Mouse (Mus musculus) right cerebral cortex, postnatal 10 days (tissue): ENCODE data around the gene Rxrb.

Experiments used
- DNase-seq, 2 experiments: peaks; one replicate each; pipeline ENCODE4 v3.0.0; 2021; ENCODE audit warnings: low spot score in 2 of 2

Gene Rxrb

DNA sequence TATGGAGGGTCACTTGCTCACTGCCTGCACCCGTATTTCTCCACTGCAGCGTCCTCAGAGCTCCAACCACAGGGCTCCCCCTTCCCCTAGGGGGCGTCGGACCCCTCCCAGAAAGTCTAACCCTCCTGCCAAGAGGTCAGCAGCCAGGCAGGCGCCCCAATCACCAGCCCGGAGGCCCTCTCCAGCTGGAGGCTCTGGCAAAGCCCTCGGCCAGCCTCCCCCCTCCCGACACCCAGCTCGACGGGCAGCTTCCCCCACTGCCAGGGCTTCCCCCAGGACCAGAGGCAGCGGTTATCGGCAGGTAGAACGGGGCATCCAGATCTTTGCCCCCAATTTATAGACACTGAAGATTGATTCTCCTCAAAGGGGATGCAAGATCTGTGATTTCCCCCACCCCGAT lies 14.3 kb downstream of the Rxrb start:
- no peak for DNase-seq

- DNase-seq, result no peak
Measured at GRCm38 (mm10) chr17:34047404-34048050, 15.9 kb downstream of the Rxrb start.

DNA sequence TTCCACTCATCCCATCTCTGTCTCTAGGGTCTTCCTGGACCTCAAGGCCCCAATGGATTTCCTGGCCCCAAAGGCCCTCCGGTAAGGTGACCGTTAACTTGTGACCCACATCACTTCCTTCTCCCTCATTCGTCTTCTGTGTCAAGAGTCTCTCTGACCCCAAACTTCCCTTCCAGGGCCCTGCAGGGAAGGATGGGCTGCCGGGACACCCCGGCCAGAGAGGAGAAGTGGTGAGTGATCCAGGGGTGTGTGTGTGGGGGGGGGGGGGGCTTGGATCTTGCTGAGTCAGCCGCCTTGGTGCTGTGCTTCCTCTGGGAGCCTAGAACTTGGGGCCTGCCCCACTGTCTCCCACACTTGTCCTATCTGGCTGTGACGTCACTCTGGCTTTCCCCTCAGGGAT lies 25.6 kb downstream of the Rxrb start:
- DNase-seq, result no peak

GRCm38 (mm10) chr17:34068864-34069263 lies 37.3 kb downstream of the Rxrb start:
- DNase-seq, result no peak

DNA sequence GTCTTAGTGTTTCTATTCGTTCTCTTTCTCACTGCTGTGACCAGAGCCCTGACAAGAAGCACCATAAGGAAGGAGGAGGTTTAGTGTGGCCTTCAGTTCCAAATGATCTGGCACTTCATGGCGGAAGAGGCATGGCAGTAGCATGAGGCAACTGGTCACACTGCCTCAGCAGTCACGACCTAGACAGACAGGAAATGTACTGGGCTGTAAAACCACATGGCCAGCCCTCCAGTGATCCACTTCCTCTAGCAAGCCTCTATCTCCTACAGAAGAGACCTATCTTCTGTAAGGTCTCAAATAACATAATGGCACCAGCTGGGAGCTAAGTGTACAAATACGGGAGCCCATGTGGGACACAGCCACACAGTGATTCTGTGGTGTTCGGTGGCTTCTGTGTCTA lies 40.5 kb downstream of the Rxrb start:
- no peak for DNase-seq

GRCm38 (mm10) chr17:34075271-34075670 lies 43.7 kb downstream of the Rxrb start:
- DNase-seq, result peak; percentile 68 to 82

DNA sequence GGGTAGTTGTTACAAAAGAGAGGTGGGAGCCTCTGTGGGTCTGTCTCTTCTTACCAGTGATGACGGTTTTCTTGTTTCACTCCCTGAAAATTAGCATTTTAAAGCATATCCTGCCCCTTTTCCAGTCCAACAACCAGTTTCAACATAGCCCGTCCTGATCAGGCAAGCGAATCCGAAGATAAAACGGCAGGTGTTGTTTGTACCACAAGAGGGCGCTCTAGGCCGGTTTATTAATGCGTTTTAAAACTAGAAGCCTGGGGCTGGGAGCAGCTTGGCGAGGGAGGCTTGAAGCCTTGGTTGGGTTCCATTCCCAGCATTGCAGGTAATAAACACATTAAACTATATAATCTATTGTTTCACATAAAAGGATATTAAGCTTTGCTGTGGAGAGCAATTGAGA lies 45.9 kb downstream of the Rxrb start:
- peak; percentile 71 to 85 for DNase-seq

- no peak for DNase-seq
Measured at GRCm38 (mm10) chr17:34078148-34078547, 46.5 kb downstream of the Rxrb start.

- DNase-seq, result no peak
Measured at GRCm38 (mm10) chr17:34079002-34079401, 47.4 kb downstream of the Rxrb start.

GRCm38 (mm10) chr17:34079621-34080020 lies 48.0 kb downstream of the Rxrb start:
- DNase-seq, result peak; percentile 51 to 78

- DNase-seq, result no peak
Measured at GRCm38 (mm10) chr17:34083104-34083503, 51.5 kb downstream of the Rxrb start.

- DNase-seq, result no peak
Measured at GRCm38 (mm10) chr17:34087386-34087785, 55.8 kb downstream of the Rxrb start.
